Mouse (Mus musculus): ENCODE measurements around the gene Anks3. TPM values are rescaled to one million over a fixed set of nuclear protein-coding genes. Genes with fewer than 3 reads are reported as not detected.

The Anks3 gene
- 41.0 and 43.4 TPM in 2 replicates for polyA plus RNA-seq (2015; fragmentation: Nextera tagmentation; extraction: Ambion mirVana)

GRCm38 (mm10) chr16:4963797-4964709 lies at the start of gene Anks3:
Gene Anks3 (minus strand): TSS chr16:4964205.
- Histone ChIP-seq H3K9ac (replicated peaks; ENCODE audit: low read depth) (peak within 1 kb of the TSS; percentile 70), H3K4me3 (ENCODE audit: low read depth, low read length) (peak within 1 kb of the TSS; percentile 76), H3K27me3 (replicated peaks; ENCODE audit: insufficient read depth, low read length) (no peaks in the 10 kb centered on the region), H3K4me2 (replicated peaks; ENCODE audit: low read depth, low read length) (peak within 1 kb of the TSS; percentile 85), H3K9me3 (ENCODE audit: low read length) (no peaks in the 10 kb centered on the region), H3K27ac (ENCODE audit: low read length) (peak within 1 kb of the TSS; percentile 88), H3K36me3 (ENCODE audit: insufficient read depth, low read length) (0 out of 2 replicates have a peak, but pooled peaks cover 4% of the 10 kb centered on the region), H3K4me1 (ENCODE audit: insufficient read depth, low read depth, low read length) (peaks cover 5% of the 10 kb centered on the region; the same call in 1 of the 2 replicates)
- peak; percentile 98 for ATAC-seq
- WGBS, result 1% methylated on average over 68 of the region's 76 CpGs
- peak; percentile 19 for TF ChIP-seq CTCF (IDR thresholded peaks at IDR 0.05)
- TF ChIP-seq EP300 (IDR thresholded peaks at IDR 0.05), result no peak
- peak; percentile 99 for DNase-seq (ENCODE audit: low spot score)

GRCm38 (mm10) chr16:5013054-5013838 lies 49.2 kb upstream of the Anks3 start, which contains the start of gene Rogdi:
Gene Rogdi (minus strand): TSS chr16:5013553.
- under 1% methylated on average over 61 of the region's 63 CpGs for WGBS
- H3K9me3 ChIP-seq (ENCODE audit: low read length), result no peaks in the 10 kb centered on the region
- ATAC-seq (peak; percentile 99), DNase-seq (ENCODE audit: low spot score) (peak; percentile 100)
- H3K27me3 ChIP-seq (replicated peaks; ENCODE audit: insufficient read depth, low read length), result no peaks in the 10 kb centered on the region
- H3K4me1 ChIP-seq (ENCODE audit: insufficient read depth, low read depth, low read length), result peaks cover 9% of the 10 kb centered on the region; the same call in 1 of the 2 replicates
- peaks cover 20% of the 10 kb centered on the region for H3K36me3 ChIP-seq (ENCODE audit: insufficient read depth, low read length)
- H3K4me2 ChIP-seq (replicated peaks; ENCODE audit: low read depth, low read length), result peak within 1 kb of the TSS; percentile 87
- TF ChIP-seq CTCF (IDR thresholded peaks at IDR 0.05), result peak; percentile 50
- no peak for TF ChIP-seq EP300 (IDR thresholded peaks at IDR 0.05)
- peak within 1 kb of the TSS; percentile 39; the same call in 1 of the 2 replicates for H3K9ac ChIP-seq (replicated peaks; ENCODE audit: low read depth)
- H3K4me3 ChIP-seq (ENCODE audit: low read depth, low read length), result peak within 1 kb of the TSS; percentile 65
- H3K27ac ChIP-seq (ENCODE audit: low read length), result peak within 1 kb of the TSS; percentile 43; the same call in 1 of the 2 replicates

GRCm38 (mm10) chr16:5012036-5013005 lies 48.3 kb upstream of the Anks3 start:
- no peak for ATAC-seq
- WGBS, result 40% methylated on average over 13 of the region's 13 CpGs
- Histone ChIP-seq H3K9ac (replicated peaks; ENCODE audit: low read depth) (peak overlapping the region; percentile 39; the same call in 1 of the 2 replicates), H3K36me3 (ENCODE audit: insufficient read depth, low read length) (peaks cover 11% of the 10 kb centered on the region; the same call in 1 of the 2 replicates), H3K4me2 (replicated peaks; ENCODE audit: low read depth, low read length) (peak overlapping the region; percentile 87), H3K4me1 (ENCODE audit: insufficient read depth, low read depth, low read length) (peaks cover 9% of the 10 kb centered on the region; the same call in 1 of the 2 replicates), H3K27ac (ENCODE audit: low read length) (no peak overlapping the region), H3K9me3 (ENCODE audit: low read length) (no peaks in the 10 kb centered on the region), H3K4me3 (ENCODE audit: low read depth, low read length) (peak overlapping the region; percentile 65), H3K27me3 (replicated peaks; ENCODE audit: insufficient read depth, low read length) (no peaks in the 10 kb centered on the region)
- TF ChIP-seq CTCF (IDR thresholded peaks at IDR 0.05), result no peak
- no peak for TF ChIP-seq EP300 (IDR thresholded peaks at IDR 0.05)
- no peak for DNase-seq (ENCODE audit: low spot score)

GRCm38 (mm10) chr16:5011285-5011684 lies 47.3 kb upstream of the Anks3 start:
- Histone ChIP-seq H3K27me3 (replicated peaks; ENCODE audit: insufficient read depth, low read length) (no peaks in the 10 kb centered on the region), H3K27ac (ENCODE audit: low read length) (no peak overlapping the region), H3K4me1 (ENCODE audit: insufficient read depth, low read depth, low read length) (peaks cover 9% of the 10 kb centered on the region; the same call in 1 of the 2 replicates), H3K9ac (replicated peaks; ENCODE audit: low read depth) (no peak overlapping the region), H3K4me2 (replicated peaks; ENCODE audit: low read depth, low read length) (no peak overlapping the region), H3K4me3 (ENCODE audit: low read depth, low read length) (no peak overlapping the region), H3K36me3 (ENCODE audit: insufficient read depth, low read length) (0 out of 2 replicates have a peak, but pooled peaks cover 7% of the 10 kb centered on the region), H3K9me3 (ENCODE audit: low read length) (no peaks in the 10 kb centered on the region)
- no peak for DNase-seq (ENCODE audit: low spot score)
- ATAC-seq, result no peak
- 79% methylated on average over 7 of the region's 7 CpGs for WGBS
- TF ChIP-seq EP300 (IDR thresholded peaks at IDR 0.05) (no peak), CTCF (IDR thresholded peaks at IDR 0.05) (no peak)

GRCm38 (mm10) chr16:5010371-5010935 lies 46.4 kb upstream of the Anks3 start:
- no peak overlapping the region for H3K9ac ChIP-seq (replicated peaks; ENCODE audit: low read depth)
- no peak overlapping the region for H3K4me2 ChIP-seq (replicated peaks; ENCODE audit: low read depth, low read length)
- H3K4me3 ChIP-seq (ENCODE audit: low read depth, low read length), result no peak overlapping the region
- peaks cover 9% of the 10 kb centered on the region; the same call in 1 of the 2 replicates for H3K4me1 ChIP-seq (ENCODE audit: insufficient read depth, low read depth, low read length)
- no peak for TF ChIP-seq CTCF (IDR thresholded peaks at IDR 0.05)
- TF ChIP-seq EP300 (IDR thresholded peaks at IDR 0.05), result no peak
- WGBS, result 87% methylated on average over 10 of the region's 10 CpGs
- H3K36me3 ChIP-seq (ENCODE audit: insufficient read depth, low read length), result 0 out of 2 replicates have a peak, but pooled peaks cover 7% of the 10 kb centered on the region
- no peaks in the 10 kb centered on the region for H3K27me3 ChIP-seq (replicated peaks; ENCODE audit: insufficient read depth, low read length)
- no peak for DNase-seq (ENCODE audit: low spot score)
- H3K27ac ChIP-seq (ENCODE audit: low read length), result no peak overlapping the region
- H3K9me3 ChIP-seq (ENCODE audit: low read length), result no peaks in the 10 kb centered on the region
- ATAC-seq, result no peak
